Mouse (Mus musculus) spleen, postnatal 10 days (tissue): ENCODE data around the gene Afg1l.

Source experiments
- DNase-seq, 2 experiments: peaks; one replicate each; pipeline ENCODE4 v3.0.0; 2021 to 2022; ENCODE audit warnings: low spot score in 2 of 2

The Afg1l gene

GRCm38 (mm10) chr10:42267811-42268545 is 210.4 kb downstream of the Afg1l start:
- DNase-seq: no peak

- DNase-seq: peak in 1 of 2 experiments; percentile 75
Observed at GRCm38 (mm10) chr10:42265021-42265689, 213.2 kb downstream of the Afg1l start.

- DNase-seq: peak in 1 of 2 experiments; percentile 33
Observed at GRCm38 (mm10) chr10:42264195-42264594, 214.2 kb downstream of the Afg1l start.

- peak in 1 of 2 experiments; percentile 13 for DNase-seq
Observed at GRCm38 (mm10) chr10:42263701-42264100, 214.7 kb downstream of the Afg1l start.
